Mouse (Mus musculus) retina, adult 2 months (tissue): Measurements from ENCODE around the gene Cep55.

Experiments
- DNase-seq: peaks from one replicate; pipeline ENCODE4 v3.0.0-alpha.2; 2012; ENCODE audit warnings: low read depth, low spot score

Gene Cep55

GRCm38 (mm10) chr19:38054720-38055192, at the start of gene Cep55:
Cep55 (plus strand) TSS chr19:38055011.
- peak; percentile 95 for DNase-seq

GRCm38 (mm10) chr19:38011379-38011778, 43.4 kb upstream of the Cep55 start:
- DNase-seq, result no peak

- DNase-seq, result no peak
Observed at GRCm38 (mm10) chr19:38014443-38014842, 40.4 kb upstream of the Cep55 start.

GRCm38 (mm10) chr19:38015180-38015872, 39.5 kb upstream of the Cep55 start:
- no peak for DNase-seq

- no peak for DNase-seq
Observed at GRCm38 (mm10) chr19:38015873-38016254, 38.9 kb upstream of the Cep55 start.

- DNase-seq, result no peak
Observed at GRCm38 (mm10) chr19:38022710-38023109, 32.1 kb upstream of the Cep55 start.

GRCm38 (mm10) chr19:38023603-38024002, 31.2 kb upstream of the Cep55 start:
- DNase-seq, result no peak

GRCm38 (mm10) chr19:38025254-38026041, 29.4 kb upstream of the Cep55 start:
- DNase-seq, result no peak

- DNase-seq, result no peak
Observed at GRCm38 (mm10) chr19:38026211-38026624, 28.6 kb upstream of the Cep55 start.

GRCm38 (mm10) chr19:38027389-38027788, 27.4 kb upstream of the Cep55 start:
- DNase-seq, result no peak

GRCm38 (mm10) chr19:38027881-38028521, 26.8 kb upstream of the Cep55 start:
- no peak for DNase-seq

- DNase-seq, result no peak
Observed at GRCm38 (mm10) chr19:38029292-38029691, 25.5 kb upstream of the Cep55 start.

- DNase-seq, result no peak
Observed at GRCm38 (mm10) chr19:38029871-38030270, 24.9 kb upstream of the Cep55 start.

GRCm38 (mm10) chr19:38030673-38031137, 24.1 kb upstream of the Cep55 start:
- DNase-seq, result no peak

- no peak for DNase-seq
Observed at GRCm38 (mm10) chr19:38031144-38031543, 23.7 kb upstream of the Cep55 start.

GRCm38 (mm10) chr19:38032993-38033734, 21.6 kb upstream of the Cep55 start:
- no peak for DNase-seq

- DNase-seq, result no peak
Observed at GRCm38 (mm10) chr19:38033735-38034057, 21.1 kb upstream of the Cep55 start.

- DNase-seq, result no peak
Observed at GRCm38 (mm10) chr19:38034696-38035095, 20.1 kb upstream of the Cep55 start.

GRCm38 (mm10) chr19:38035766-38036165, 19.0 kb upstream of the Cep55 start:
- DNase-seq, result no peak

- no peak for DNase-seq
Observed at GRCm38 (mm10) chr19:38038267-38038666, 16.5 kb upstream of the Cep55 start.

- DNase-seq, result no peak
Observed at GRCm38 (mm10) chr19:38042261-38042722, 12.5 kb upstream of the Cep55 start.
